Comparison of ENCODE assay signal across 8 mouse cellular contexts in the genomic region with DNA sequence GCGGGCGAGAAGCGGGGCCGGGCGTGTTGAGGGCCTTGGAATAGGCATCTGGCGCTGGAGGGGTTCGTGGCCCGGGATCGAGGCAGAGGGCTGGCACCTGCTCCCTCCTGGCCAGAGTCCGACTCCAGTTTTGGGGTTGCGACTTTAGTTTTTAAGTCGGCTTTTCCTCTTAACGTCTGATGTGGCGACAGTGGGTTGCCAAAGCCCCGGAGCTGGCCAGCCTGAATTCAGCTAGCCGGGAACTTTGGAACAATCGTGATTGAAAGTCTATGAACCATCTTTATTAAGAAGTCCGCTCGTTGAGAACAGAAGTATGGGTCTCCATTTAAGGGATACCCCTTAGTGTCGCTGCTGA. TPM values are rescaled to one million over a fixed set of nuclear protein-coding genes. Genes with fewer than 3 reads are reported as not detected.
DNase-seq lines count a peak whose midpoint lies in the region; ATAC-seq and TF ChIP-seq lines count a peak whose summit lies in the region.

No protein-coding gene starts in this region.

- H3K9me3 ChIP-seq in embryonic facial prominence, embryonic 13.5 days = no peaks in the 10 kb centered on the region
- no peaks in the 10 kb centered on the region for H3K9me3 ChIP-seq in intestine, embryonic 16.5 days (ENCODE audit: control insufficient read depth, low read length)
- H3K9me3 ChIP-seq in neural tube, embryonic 13.5 days = no peaks in the 10 kb centered on the region

- H3K79me2 ChIP-seq in liver, adult 2 months (ENCODE audit: control insufficient read depth, insufficient read depth, low read length) = peaks cover 18% of the 10 kb centered on the region; the same call in 1 of the 2 replicates

- peak; percentile 51 for DNase-seq in liver, adult 2 months (ENCODE audit: extremely low read depth, low read depth, low spot score)
- DNase-seq in liver = no peak
- DNase-seq in left cerebral cortex, postnatal 14 days (ENCODE audit: low spot score in 2 of 2) = no peak
- DNase-seq in gastrocnemius, postnatal 25 days = no peak

- intact Hi-C loops in left cerebral cortex, postnatal 14 days (cut with DNase I) = no loop called here

- no peak for ATAC-seq in embryonic facial prominence, embryonic 13.5 days (ENCODE audit: insufficient number of reproducible peaks, insufficient read depth, low FRiP score, low TSS enrichment, low read depth)
- no peak for ATAC-seq in intestine, embryonic 16.5 days
- no peak for ATAC-seq in neural tube, embryonic 13.5 days (ENCODE audit: low read depth)
- no peak for ATAC-seq in activated CD4-positive, CD25-positive, alpha-beta regulatory T cell, adult 4 months

- no peaks in the 10 kb centered on the region for H3K27me3 ChIP-seq in liver, adult 2 months (ENCODE audit: control insufficient read depth, insufficient read depth, low read length)
- peaks cover 14% of the 10 kb centered on the region for H3K27me3 ChIP-seq in embryonic facial prominence, embryonic 13.5 days
- no peaks in the 10 kb centered on the region; the same call in 1 of the 2 replicates for H3K27me3 ChIP-seq in intestine, embryonic 16.5 days (replicated peaks; ENCODE audit: control insufficient read depth, insufficient read depth, low read length)
- peaks cover 8% of the 10 kb centered on the region for H3K27me3 ChIP-seq in neural tube, embryonic 13.5 days

- TF ChIP-seq POLR2A in liver, adult 2 months (IDR thresholded peaks at IDR 0.05; ENCODE audit: extremely low read depth, insufficient read depth, low read length) = no peak

- no peak for TF ChIP-seq CTCF in liver, adult 2 months (IDR thresholded peaks at IDR 0.05; ENCODE audit: low read depth, low read length)

- peaks cover 23% of the 10 kb centered on the region for H3K36me3 ChIP-seq in liver, adult 2 months (ENCODE audit: control insufficient read depth, insufficient read depth, low read length)
- peaks cover 22% of the 10 kb centered on the region for H3K36me3 ChIP-seq in embryonic facial prominence, embryonic 13.5 days
- H3K36me3 ChIP-seq in intestine, embryonic 16.5 days (ENCODE audit: control insufficient read depth, insufficient read depth, low read length) = peaks cover 3% of the 10 kb centered on the region; the same call in 1 of the 2 replicates
- peaks cover 30% of the 10 kb centered on the region for H3K36me3 ChIP-seq in neural tube, embryonic 13.5 days

- H3K4me2 ChIP-seq in embryonic facial prominence, embryonic 13.5 days = peak overlapping the region; percentile 86
- H3K4me2 ChIP-seq in intestine, embryonic 16.5 days (ENCODE audit: low read depth, low read length) = peak overlapping the region; percentile 84
- peak overlapping the region; percentile 72 for H3K4me2 ChIP-seq in neural tube, embryonic 13.5 days

- H3K4me1 ChIP-seq in liver, adult 2 months (ENCODE audit: control insufficient read depth, insufficient read depth, low read length) = peaks cover 12% of the 10 kb centered on the region
- H3K4me1 ChIP-seq in embryonic facial prominence, embryonic 13.5 days = peaks cover 17% of the 10 kb centered on the region
- peaks cover 14% of the 10 kb centered on the region for H3K4me1 ChIP-seq in intestine, embryonic 16.5 days (ENCODE audit: control insufficient read depth, insufficient read depth, low read length)
- H3K4me1 ChIP-seq in neural tube, embryonic 13.5 days (replicated peaks) = peaks cover 24% of the 10 kb centered on the region

- WGBS in liver, adult 2 months = under 1% methylated on average over 20 of the region's 20 CpGs
- 1% methylated on average over 20 of the region's 20 CpGs for WGBS in embryonic facial prominence, embryonic 13.5 days
- WGBS in intestine, embryonic 16.5 days = under 1% methylated on average over 20 of the region's 20 CpGs
- WGBS in neural tube, embryonic 13.5 days = 2% methylated on average over 20 of the region's 20 CpGs

- peak overlapping the region; percentile 88 for H3K4me3 ChIP-seq in liver, adult 2 months (ENCODE audit: insufficient read depth, low read depth, low read length)
- peak overlapping the region; percentile 76 for H3K4me3 ChIP-seq in embryonic facial prominence, embryonic 13.5 days
- peak overlapping the region; percentile 98 for H3K4me3 ChIP-seq in intestine, embryonic 16.5 days (ENCODE audit: low read length)
- H3K4me3 ChIP-seq in neural tube, embryonic 13.5 days = peak overlapping the region; percentile 77

- peak overlapping the region; percentile 96 for H3K9ac ChIP-seq in liver, adult 2 months (ENCODE audit: low read depth, low read length)
- peak overlapping the region; percentile 73 for H3K9ac ChIP-seq in embryonic facial prominence, embryonic 13.5 days
- H3K9ac ChIP-seq in intestine, embryonic 16.5 days (ENCODE audit: low read depth, low read length) = peak overlapping the region; percentile 92
- peak overlapping the region; percentile 81 for H3K9ac ChIP-seq in neural tube, embryonic 13.5 days

- H3K27ac ChIP-seq in liver, adult 2 months (replicated peaks; ENCODE audit: insufficient read depth, low read depth, low read length) = peak overlapping the region; percentile 93
- H3K27ac ChIP-seq in embryonic facial prominence, embryonic 13.5 days = no peak overlapping the region
- peak overlapping the region; percentile 68; the same call in 1 of the 2 replicates for H3K27ac ChIP-seq in intestine, embryonic 16.5 days (ENCODE audit: low read length)
- peak overlapping the region; percentile 67 for H3K27ac ChIP-seq in neural tube, embryonic 13.5 days (replicated peaks)

RNA-seq across cellular contexts. Expression of gene Fahd1, which starts 0.6 kb away (rescaled TPM):
- total RNA-seq in liver, adult 2 months (2014; rRNA removed) = 49.5 and 61.3 TPM in 2 replicates
- polyA plus RNA-seq in liver, adult 2 months (2012; rRNA removed) = 55.7 and 61.8 TPM in 2 replicates
- polyA plus RNA-seq in embryonic facial prominence, embryonic 13.5 days (2015; fragmentation: Nextera tagmentation; extraction: Ambion mirVana) = 20.3 and 22.4 TPM in 2 replicates
- polyA plus RNA-seq in intestine, embryonic 16.5 days (2015; fragmentation: Nextera tagmentation; extraction: Ambion mirVana) = 115 and 132 TPM in 2 replicates
- 21.1 and 22.3 TPM in 2 replicates for polyA plus RNA-seq in neural tube, embryonic 13.5 days (2015; fragmentation: Nextera tagmentation; extraction: Ambion mirVana)
- 10 to 100 TPM; 15.8 to 19.4 TPM for total RNA-seq in left cerebral cortex, postnatal 14 days (2021)
- 1 to 10 TPM; 1.1 to 2.9 TPM for polyA plus RNA-seq in activated CD4-positive, CD25-positive, alpha-beta regulatory T cell, adult 4 months (2017; shearing (Covaris generic))
- 10 to 100 TPM; 38.1 to 44.5 TPM for total RNA-seq in gastrocnemius, postnatal 25 days (2021)

RNA-seq across cellular contexts. Expression of gene Hagh, which starts 10.8 kb away (rescaled TPM):
- total RNA-seq in liver, adult 2 months (2014; rRNA removed) = 855 and 1,003 TPM in 2 replicates
- 900 and 1,325 TPM in 2 replicates for polyA plus RNA-seq in liver, adult 2 months (2012; rRNA removed)
- 28.3 and 28.4 TPM in 2 replicates for polyA plus RNA-seq in embryonic facial prominence, embryonic 13.5 days (2015; fragmentation: Nextera tagmentation; extraction: Ambion mirVana)
- 86.5 and 95.5 TPM in 2 replicates for polyA plus RNA-seq in intestine, embryonic 16.5 days (2015; fragmentation: Nextera tagmentation; extraction: Ambion mirVana)
- 55.7 and 59.0 TPM in 2 replicates for polyA plus RNA-seq in neural tube, embryonic 13.5 days (2015; fragmentation: Nextera tagmentation; extraction: Ambion mirVana)
- 100 to 1,000 TPM; 120 to 135 TPM for total RNA-seq in left cerebral cortex, postnatal 14 days (2021)
- polyA plus RNA-seq in activated CD4-positive, CD25-positive, alpha-beta regulatory T cell, adult 4 months (2017; shearing (Covaris generic)) = 10 to 100 TPM; 23.4 to 28.1 TPM
- 10 to 100 TPM; 73.3 to 77.5 TPM for total RNA-seq in gastrocnemius, postnatal 25 days (2021)

RNA-seq across cellular contexts. Expression of gene Igfals, which starts 15.0 kb away (rescaled TPM):
- total RNA-seq in liver, adult 2 months (2014; rRNA removed) = 112 and 127 TPM in 2 replicates
- polyA plus RNA-seq in liver, adult 2 months (2012; rRNA removed) = 369 and 402 TPM in 2 replicates
- 0.37 and 0.42 TPM in 2 replicates for polyA plus RNA-seq in embryonic facial prominence, embryonic 13.5 days (2015; fragmentation: Nextera tagmentation; extraction: Ambion mirVana)
- 6.2 and 7.4 TPM in 2 replicates for polyA plus RNA-seq in intestine, embryonic 16.5 days (2015; fragmentation: Nextera tagmentation; extraction: Ambion mirVana)
- 0.39 TPM in 1 of 2 replicates, not detected in the other for polyA plus RNA-seq in neural tube, embryonic 13.5 days (2015; fragmentation: Nextera tagmentation; extraction: Ambion mirVana)
- not detected for total RNA-seq in left cerebral cortex, postnatal 14 days (2021)
- polyA plus RNA-seq in activated CD4-positive, CD25-positive, alpha-beta regulatory T cell, adult 4 months (2017; shearing (Covaris generic)) = not detected
- 1 to 10 TPM; 3.8 to 4.4 TPM for total RNA-seq in gastrocnemius, postnatal 25 days (2021)

RNA-seq across cellular contexts. Expression of gene Nubp2, which starts 35.4 kb away (rescaled TPM):
- 16.2 and 24.7 TPM in 2 replicates for total RNA-seq in liver, adult 2 months (2014; rRNA removed)
- 30.2 and 33.0 TPM in 2 replicates for polyA plus RNA-seq in liver, adult 2 months (2012; rRNA removed)
- polyA plus RNA-seq in embryonic facial prominence, embryonic 13.5 days (2015; fragmentation: Nextera tagmentation; extraction: Ambion mirVana) = 46.3 and 51.5 TPM in 2 replicates
- polyA plus RNA-seq in intestine, embryonic 16.5 days (2015; fragmentation: Nextera tagmentation; extraction: Ambion mirVana) = 58.9 and 61.3 TPM in 2 replicates
- polyA plus RNA-seq in neural tube, embryonic 13.5 days (2015; fragmentation: Nextera tagmentation; extraction: Ambion mirVana) = 63.5 and 76.1 TPM in 2 replicates
- 10 to 100 TPM; 35.7 to 37.4 TPM for total RNA-seq in left cerebral cortex, postnatal 14 days (2021)
- 100 to 1,000 TPM in 1 of 2 experiments, 10 to 100 TPM in 1; 88.6 to 103 TPM for polyA plus RNA-seq in activated CD4-positive, CD25-positive, alpha-beta regulatory T cell, adult 4 months (2017; shearing (Covaris generic))
- 10 to 100 TPM; 10.2 to 13.1 TPM for total RNA-seq in gastrocnemius, postnatal 25 days (2021)

RNA-seq across cellular contexts. Expression of gene Spsb3, which starts 35.7 kb away (rescaled TPM):
- 8.7 and 14.8 TPM in 2 replicates for total RNA-seq in liver, adult 2 months (2014; rRNA removed)
- polyA plus RNA-seq in liver, adult 2 months (2012; rRNA removed) = 37.5 and 42.4 TPM in 2 replicates
- 39.3 and 43.2 TPM in 2 replicates for polyA plus RNA-seq in embryonic facial prominence, embryonic 13.5 days (2015; fragmentation: Nextera tagmentation; extraction: Ambion mirVana)
- polyA plus RNA-seq in intestine, embryonic 16.5 days (2015; fragmentation: Nextera tagmentation; extraction: Ambion mirVana) = 33.9 and 34.4 TPM in 2 replicates
- 64.6 and 74.2 TPM in 2 replicates for polyA plus RNA-seq in neural tube, embryonic 13.5 days (2015; fragmentation: Nextera tagmentation; extraction: Ambion mirVana)
- total RNA-seq in left cerebral cortex, postnatal 14 days (2021) = 10 to 100 TPM; 53.5 to 55.5 TPM
- polyA plus RNA-seq in activated CD4-positive, CD25-positive, alpha-beta regulatory T cell, adult 4 months (2017; shearing (Covaris generic)) = 10 to 100 TPM; 38.5 to 50.9 TPM
- 10 to 100 TPM; 27.8 to 31.5 TPM for total RNA-seq in gastrocnemius, postnatal 25 days (2021)

Comparison
In these comparisons a context has a peak if more than half of its experiments do, and no peak if none do; other contexts are left out.
1. RNA of gene Igfals, which starts 15.0 kb away (polyA plus RNA-seq): 369 to 402 TPM in liver, adult 2 months; 6.2 to 7.4 TPM in intestine, embryonic 16.5 days, 0.37 to 0.42 TPM in embryonic facial prominence, embryonic 13.5 days, not detected in activated CD4-positive, CD25-positive, alpha-beta regulatory T cell, adult 4 months and 0.39 TPM in neural tube, embryonic 13.5 days; every median in the first group is over 10 times any median in the second.
2. Peak in every context shown above with its lines, with median percentiles within 50 percentile points of each other: H3K4me3 ChIP-seq, H3K9ac ChIP-seq and H3K4me2 ChIP-seq.